Mouse (Mus musculus): ENCODE measurements at regions not wholly inside any gene's neighbourhood (a gene's known extent, or its start where the extent isn't known, plus 50 kb on each side); places are given as distances from the start of the nearest gene placed in this dataset.

DNA sequence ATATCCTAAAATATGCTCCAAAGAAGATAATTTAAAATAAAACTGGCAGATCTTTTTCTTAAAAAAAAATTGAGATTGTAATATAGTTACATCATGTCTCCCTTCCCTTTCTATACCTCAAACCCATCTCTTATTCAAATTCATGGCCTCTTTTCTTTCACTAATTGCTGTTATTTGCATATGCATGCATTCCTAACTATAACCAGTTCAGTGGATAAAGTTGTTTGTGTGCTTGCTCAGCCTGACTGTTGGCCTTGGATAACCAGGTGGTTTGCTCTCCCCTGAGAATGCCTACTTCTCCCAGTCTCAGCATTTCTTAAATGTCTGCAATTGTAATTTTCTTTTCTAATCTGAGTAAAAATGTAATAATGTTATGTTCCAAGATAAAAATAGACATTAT lies 2154.8 kb downstream of the 4930444P10Rik start:
- DNase-seq = no peak

DNA sequence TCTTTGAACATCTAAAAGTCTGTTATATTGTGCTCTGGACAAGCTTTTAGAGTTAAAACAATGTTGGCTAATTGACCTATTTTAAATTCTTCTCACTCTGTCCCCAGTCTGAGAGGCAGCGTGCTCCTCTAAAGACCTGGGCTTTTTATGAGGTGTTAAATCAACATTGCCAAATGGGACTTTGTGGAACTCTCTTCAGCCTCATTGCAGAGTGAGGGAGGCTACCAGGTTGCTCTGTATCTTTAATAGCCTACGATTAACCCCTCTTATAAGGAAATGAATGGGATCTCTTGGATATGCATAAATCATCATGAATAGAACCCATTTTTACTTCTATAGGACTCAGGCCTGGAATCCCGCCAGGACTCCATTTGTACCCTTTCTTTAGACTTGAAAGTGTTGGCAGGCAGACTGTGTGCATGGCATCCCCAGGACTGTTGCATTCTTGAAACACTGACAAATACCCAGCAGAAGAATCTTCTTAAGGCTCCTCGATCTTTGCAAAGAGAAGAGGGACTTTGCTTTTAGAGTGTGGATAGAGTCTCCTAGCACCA lies 2157.1 kb downstream of the 4930444P10Rik start:
- DNase-seq = no peak

DNA sequence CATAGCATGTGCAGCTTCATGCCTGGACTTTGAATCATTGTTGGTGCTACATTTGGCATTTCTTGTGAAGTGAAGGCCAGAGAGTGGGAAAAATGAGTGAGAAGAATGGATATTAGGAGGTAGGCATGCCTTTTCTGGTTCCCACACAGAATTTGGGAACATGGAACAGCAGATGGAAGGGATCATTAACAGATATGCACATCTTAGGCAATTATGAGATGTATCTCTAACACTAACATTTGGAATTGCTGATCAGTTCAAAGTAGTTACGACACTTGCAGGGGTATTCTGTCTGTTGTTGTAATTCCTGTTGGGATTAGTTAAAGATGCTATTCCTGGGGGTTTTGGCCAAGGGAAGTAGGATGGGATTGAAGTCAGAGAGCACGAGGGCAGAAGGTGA lies 2164.4 kb downstream of the 4930444P10Rik start:
- no peak for DNase-seq

DNA sequence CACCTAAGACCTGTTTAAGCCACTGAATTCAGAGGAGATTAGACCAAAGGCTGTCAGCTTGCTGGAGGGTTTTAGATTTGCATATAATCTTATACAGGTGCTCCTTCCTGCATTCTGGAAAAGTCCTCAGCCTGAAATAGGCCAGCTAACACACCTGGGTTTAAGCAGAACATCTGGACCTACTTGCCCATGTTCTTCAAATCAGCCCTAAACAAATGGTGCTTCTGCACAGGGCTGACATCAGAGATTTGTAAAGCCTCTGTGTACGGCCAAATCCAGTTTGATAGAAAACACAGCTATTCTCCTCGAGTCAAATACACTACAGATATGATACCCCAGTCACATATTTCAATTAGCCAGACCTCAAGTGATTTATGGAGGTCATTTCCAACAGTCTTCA lies 2165.2 kb downstream of the 4930444P10Rik start:
- no peak for DNase-seq

DNA sequence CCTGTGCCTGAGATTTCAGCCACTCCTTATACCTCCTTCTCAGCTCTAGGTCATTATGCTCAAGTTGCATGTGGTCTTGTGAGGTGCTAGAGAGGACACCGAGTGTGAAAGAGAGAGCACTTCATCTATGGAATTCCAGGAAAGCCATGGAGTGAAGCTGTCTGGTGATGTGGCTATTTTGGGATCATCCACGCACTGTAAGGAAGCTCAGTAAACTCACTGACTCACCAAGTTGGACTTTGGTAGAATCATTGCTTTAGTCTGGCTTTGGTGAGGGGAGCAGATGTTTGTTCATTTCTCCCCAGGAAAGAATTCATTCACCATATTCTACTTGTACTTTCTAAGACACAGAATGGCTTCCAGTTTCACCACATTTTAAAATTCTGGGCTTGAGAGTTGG lies 2167.1 kb downstream of the 4930444P10Rik start:
- no peak for DNase-seq

DNA sequence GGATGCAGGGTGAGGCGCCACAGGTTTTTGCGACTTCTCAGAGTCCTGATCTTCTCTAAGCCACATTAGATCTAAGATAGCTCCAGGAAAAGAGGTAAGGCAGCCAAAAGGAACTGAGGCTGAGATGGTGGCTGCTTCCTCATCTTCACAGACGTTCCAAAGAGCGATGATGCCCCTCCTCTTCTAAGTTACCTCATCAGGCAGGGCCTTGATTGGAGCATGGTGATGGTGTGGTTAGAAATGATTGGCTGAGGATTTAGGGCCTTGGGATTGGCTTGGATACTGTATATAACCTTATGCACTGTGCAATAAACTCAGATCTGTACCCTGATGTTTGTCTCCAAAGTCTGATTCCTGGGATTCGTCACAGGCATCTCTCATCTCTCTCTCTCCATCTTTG lies 2177.9 kb downstream of the 4930444P10Rik start:
- no peak for DNase-seq

DNA sequence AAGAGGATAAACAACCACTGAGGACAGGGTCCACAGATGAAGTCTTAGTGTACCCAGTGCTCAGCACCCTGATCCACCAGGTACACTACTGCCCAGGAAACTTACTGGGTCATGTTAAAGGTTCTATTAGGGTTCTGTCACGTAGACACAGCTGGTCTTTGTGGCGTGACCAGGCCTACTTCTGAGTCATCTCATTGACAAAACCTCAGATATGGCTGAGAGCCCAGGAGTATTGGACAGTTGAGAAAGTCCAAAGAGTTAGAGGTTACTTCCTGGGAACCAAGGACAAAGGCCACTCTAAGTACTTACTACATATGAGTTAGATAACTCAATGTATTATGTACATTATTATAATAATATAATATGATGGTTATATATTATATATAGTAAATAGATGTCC lies 2214.0 kb downstream of the 4930444P10Rik start:
- no peak for DNase-seq

DNA sequence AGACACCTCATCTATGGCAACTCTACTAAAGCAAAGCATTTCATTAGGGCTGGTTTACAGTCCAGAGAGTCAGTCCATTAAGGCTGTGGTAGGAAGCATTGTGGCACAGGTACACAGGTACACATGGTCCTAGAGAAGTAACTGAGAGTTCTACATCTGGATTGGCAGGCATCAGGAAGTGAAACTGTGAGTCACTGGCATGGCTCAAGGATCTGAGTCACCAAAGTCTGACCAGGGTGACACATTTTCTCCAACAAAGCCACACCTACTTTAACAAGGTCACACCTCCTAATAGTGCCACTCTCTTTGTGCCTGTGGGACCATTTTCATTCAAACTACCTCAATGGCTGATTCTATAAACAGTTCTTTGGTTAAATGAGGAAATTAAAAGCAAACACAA lies 2219.2 kb downstream of the 4930444P10Rik start:
- DNase-seq = no peak

DNA sequence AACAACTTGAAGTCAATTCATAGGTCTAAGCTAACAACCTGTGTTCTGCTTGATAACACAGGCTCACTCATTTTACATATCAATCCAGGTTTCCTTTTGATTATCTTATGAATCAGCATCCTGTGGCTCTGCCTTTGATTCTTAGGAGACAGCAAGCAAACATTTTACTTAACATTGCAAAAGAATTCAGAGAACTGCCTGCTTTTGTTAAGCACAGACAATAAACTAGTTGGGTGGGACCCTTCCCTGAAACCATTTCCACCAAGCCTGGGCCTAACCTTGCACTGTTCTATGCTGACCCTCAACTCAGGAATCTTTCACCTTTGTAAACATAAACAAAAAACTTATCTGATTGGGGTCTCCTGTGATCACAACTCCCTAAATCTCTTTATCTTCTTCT lies 2220.6 kb downstream of the 4930444P10Rik start:
- DNase-seq = no peak

DNA sequence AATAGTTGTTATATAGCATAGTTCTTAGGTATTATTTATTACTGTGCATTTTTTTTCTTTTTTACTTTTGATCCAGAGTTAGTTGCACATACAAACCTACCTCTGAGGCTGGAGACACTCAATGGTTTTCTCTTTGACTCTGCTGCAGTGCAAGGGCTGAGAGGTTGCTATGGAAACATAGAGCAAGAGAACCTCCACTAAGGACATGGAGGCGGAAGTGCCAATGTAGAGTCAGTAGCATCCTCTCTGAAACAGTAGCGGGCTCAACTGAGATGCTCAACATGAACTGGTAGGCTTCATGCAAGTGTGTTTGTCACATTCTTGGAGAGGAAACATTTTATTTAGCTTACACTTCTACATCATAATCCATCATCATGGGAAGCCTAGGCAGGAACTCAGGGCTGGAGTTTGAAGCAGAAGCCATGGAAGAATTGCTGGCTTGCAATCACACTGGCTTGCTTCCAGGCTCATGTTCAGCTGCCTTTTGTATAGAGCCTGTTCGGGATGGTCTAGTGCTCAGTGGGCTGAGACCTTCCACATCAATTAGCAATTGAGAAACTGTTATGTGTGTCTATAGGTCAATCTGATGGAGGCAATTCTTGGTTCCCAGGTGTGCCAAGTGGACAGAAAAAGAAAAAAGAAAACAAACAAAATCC lies 2222.4 kb downstream of the 4930444P10Rik start:
- no peak for DNase-seq

DNA sequence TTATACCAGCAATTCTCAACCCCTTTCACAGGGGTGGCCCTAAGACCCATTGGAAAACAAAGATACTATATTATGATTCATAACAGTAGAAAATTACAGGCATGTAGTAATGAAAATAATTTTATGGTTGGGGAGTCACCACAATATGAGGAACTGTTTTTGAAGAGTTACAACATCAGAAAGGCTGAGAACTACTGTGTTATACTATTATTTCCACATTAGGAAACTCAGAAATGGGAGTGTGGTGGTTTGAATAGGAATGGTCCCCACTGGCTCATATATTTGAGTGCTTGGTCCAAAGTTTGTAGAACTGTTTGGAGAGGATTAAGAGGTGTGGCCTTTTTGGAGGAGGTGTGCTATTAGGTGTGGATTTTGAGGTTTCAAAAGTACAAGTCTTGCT lies 2227.4 kb downstream of the 4930444P10Rik start:
- no peak for DNase-seq

DNA sequence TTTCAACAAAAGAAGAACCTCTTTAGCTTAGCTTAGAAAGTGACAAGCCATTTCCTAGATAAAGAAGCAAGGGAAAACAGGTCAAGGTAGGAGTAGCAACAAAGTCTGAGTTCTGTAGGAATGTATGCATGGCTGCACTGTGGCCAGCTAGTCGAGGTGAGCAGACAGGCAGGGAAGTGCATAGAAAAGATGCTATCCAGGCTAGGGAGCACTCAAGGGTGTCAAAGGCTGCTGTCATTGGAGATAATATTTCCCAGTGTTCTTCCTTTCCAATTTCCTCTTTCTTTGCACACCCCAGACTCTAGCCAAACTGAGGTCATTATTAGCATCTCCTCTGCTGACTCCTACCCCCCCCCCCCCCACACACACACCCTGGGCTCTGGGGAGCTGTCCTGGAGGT lies 2229.4 kb downstream of the 4930444P10Rik start:
- no peak for DNase-seq

DNA sequence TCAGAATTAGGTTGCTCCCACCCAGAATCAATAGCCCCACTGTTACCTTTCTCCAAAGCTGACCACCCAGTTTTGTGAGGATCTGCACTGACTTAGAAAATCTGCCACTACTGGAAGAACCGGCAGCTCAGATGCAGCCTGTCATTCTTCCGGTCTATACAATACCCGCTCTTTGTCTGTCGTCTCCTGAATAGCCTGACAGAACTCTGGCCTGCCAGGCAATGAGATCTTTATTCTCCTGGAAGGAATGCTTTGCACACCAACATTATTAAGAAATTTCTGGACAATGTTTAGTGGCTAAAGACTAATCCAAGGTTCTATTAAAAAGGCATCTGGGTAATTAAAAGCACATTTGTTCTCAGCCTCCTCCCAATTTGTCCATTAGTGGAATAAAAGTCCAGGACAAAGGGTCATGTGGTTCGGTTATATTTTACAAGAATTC lies 2232.0 kb downstream of the 4930444P10Rik start:
- DNase-seq = no peak

DNA sequence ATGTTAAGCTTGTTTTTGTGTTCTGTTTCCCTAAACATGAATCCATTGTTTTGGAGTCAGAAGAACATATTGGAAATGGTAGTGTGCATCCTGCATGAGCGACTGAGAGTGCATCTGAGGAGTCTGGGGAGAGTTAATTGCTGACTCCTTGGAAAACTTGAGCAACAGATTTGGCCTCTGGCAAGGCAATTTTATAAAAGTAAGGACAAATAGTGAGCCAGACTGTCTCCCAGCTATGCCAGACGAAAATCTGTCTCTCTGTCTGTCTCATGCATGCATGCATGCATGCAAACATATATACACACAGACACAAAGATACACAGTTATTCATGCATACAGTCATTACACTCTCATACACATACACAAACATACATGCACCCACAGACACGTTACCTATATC lies 2232.7 kb downstream of the 4930444P10Rik start:
- no peak for DNase-seq

DNA sequence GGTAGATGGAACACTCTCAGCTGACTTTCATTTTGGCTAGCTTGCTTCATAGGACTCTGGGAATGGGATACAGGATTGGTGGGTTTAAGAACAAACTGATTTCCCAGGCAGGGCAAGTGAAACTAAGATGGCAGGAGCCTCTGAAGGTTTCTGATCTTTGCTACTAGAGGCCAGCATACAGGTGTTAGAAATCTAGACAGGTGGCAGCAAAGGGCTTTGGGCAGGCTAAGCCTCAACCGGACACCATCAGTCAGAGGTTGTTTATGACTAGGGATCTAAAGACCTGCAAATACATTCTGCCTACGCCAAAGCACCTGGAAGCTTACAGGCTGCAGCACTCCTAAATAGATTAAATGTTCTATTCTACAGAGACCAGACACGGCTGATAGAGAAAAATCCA lies 2233.4 kb downstream of the 4930444P10Rik start:
- DNase-seq = no peak

DNA sequence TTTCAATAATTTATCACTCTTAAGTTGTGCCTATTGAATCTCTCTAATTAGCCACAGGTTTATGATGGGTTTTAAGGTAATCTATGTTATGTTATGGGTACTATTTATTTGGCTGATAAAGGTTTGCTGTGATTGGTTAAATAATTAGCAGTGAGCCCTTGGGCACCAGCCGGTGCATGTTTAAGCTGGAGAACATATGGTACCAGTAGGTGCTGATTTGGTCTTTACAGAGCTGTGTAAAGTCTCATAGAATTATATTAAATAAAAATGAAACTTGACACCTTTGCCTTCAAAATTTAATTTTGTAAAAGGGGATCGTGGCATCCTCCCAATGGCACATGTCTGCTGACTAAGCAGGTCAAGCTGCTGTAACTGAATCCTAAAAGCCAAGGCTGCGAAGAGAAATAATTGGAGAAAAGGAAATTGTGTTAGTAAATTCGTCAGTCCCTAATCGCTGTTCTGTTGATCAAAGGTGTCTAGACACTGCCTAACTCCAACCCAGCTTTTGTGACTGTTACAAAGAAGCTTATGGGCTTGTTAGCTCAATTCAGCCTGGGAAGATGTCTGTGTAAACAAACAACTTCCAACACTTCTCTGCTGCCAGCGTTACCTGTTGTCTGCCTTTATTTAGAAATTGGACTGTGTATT lies 2234.6 kb downstream of the 4930444P10Rik start:
- DNase-seq = no peak

DNA sequence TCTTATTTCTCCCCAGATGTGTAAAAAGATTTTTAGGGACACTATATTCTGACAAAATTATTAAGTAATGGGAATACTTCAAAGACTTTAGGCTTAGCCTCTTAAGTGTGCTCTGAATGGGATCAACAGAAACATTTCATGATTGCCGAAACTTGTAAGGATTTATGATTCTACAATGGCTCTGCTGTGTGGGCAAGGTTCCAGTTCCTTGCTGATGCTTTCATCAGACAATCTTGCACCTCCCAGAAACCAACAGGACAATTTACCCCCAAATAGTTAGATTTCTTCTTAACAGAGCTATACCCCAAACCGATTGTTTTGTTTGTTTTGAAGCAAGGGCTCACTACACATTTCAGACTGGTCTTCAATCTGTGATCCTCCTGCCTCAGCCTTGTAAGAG lies 2236.1 kb downstream of the 4930444P10Rik start:
- no peak for DNase-seq

DNA sequence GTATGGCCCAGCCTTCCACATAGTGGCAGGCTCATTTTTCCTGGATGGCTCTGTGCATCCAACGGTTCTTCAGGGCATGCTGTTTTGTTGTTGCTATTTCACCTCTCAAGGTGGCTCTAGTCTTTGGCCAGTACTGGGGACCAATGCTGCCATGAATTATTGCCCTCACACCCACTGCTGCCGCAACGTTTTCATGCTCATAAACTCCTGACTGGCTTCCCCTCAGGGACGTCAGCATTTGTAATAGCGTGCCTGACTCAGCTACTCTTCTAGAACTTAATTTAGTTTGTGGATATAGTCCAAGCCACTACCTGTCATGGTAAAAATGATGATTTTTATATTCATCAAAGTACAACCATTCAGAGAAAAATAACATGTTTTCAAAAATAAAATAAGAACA lies 2242.0 kb downstream of the 4930444P10Rik start:
- DNase-seq = no peak

DNA sequence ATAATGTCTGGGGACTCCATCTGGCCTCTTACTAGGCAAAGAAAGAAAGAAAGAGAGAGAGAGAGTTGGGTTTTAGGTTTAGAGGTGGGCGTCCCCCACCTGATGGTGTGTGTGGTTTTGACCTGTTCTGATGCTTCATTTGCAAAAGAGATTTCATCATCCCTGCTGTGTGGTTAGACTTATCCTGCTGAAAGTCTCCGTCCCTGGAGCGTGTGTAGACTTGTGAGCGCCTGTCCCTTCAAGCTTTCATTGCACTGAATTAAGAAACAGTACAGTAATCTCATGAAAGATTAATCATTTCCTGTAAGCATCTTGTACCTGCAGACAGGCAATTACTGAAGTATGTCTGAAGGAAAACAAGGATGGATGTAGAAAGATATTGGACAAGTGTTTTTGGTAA lies 2244.1 kb downstream of the 4930444P10Rik start:
- no peak for DNase-seq

DNA sequence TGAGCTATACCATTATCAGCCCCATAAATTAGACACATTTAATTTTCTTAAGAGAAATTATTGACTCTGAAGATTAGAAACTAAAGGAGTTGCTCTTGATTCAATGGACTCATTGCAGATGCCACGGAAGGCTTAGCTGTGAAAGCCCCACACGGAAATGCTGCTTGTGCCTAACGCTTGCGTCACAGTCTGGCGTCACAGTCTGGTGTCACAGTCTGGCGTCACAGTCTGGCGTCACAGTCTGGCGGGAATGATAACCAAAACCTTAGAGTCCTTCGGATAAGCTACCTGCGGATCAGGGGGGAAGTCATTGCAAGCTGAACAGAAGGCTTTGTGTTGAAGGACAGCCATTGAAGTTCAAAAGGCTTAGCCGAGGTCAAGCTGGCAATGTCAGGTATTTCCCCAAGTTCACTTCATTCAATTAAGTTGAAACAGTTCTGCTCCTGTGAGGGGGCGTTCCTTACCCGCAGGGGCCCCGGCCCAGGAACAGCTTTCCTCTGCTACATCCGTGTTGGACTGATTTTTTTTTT lies 2246.7 kb downstream of the 4930444P10Rik start:
- DNase-seq = no peak

DNA sequence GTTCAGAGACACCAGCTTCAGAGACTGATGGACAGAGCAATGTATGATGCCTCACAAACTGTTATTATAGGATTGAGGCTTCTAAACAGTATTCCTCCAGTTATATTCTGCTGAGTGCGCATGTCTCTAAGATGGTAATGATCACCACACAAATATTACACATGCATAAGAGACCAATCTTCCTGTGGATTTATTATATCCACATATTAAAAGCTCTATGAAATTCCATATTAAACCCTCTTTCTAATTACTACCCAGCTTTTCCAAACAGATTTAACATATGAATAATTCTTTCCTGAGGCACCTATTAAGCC lies 2252.9 kb downstream of the 4930444P10Rik start:
- DNase-seq = no peak

DNA sequence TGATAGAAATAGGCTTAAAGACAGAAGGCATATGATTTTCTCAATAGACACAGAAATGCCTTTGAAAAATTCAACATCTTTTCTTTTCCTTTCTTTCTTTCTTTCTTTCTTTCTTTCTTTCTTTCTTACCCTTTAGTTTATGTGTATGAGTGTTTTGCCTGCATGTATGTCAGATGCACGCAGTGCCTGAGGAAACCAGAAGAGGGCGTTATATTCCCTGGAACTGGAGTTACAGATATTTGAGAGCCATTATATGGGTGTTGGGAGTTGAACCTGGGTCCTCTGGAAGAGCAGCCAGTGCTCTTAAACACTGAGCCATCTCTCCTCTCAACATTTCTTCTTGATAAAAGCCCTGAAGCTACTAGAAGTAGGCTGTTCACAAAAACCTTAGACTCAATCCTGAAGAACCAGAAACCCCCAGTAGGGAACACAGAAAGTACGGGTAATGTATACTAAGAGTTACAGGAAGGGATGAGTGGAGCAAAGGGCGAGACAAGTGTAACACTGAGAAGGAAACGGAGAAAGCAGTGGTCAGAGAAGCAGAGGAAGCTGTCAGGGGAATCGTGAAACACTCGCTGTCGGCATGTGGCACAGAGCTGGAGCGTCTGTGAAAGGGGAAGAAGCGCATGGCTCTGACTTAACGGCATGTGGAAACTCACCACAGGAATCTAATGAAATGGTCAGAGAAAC lies 2253.4 kb downstream of the 4930444P10Rik start:
- no peak for DNase-seq

DNA sequence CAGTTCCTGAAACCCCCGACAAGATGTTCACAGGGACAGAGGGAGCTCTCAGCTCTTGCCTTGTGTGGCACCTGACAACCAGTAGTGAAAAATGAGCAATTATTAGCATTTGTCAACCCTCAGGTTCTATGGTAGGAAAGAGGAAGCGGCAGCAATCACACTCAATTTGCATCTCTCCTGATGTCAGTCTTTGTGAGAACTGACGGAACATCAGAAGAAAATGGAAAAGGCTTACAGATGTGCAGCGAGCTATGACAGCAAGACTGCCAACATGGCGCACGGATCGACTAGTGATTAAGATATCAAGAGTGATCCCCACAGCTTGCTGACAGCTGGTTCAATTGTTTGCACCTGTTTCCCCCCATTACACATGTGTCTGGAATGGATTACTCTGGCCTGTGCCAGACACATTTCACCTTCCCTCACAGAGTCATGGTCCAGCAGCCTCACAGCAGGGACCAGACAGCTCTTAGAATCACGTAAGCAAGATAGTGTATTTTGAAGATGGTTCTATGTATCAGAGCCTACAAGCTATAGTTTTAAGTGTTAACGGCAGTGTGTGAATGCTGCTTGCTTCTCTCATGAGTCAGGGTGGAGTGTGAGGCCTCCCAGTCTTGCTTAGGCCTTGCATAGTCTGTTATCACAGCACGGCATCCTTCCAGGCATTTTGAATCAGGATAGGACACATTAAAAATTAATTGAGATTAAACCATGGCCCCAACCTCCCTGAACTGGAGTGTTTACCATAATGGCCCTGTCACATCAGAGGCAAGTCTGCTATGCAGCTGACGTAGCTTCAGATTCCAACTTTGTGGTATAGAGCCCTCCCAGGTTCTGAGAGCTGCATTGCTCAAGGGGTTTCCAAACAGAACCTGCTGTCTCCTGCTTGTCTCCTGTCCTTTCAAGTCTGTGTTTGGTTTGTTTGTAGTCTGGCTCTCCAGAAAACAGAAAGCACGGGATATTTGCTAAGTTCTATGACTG lies 2258.0 kb downstream of the 4930444P10Rik start:
- DNase-seq = no peak

Measured in cerebellum, adult 9-10 months (tissue).